Mouse (Mus musculus) limb, embryonic 13.5 days (tissue): ENCODE results near the gene H2-M10.3. TPM values are rescaled to one million over a fixed set of nuclear protein-coding genes. Genes with fewer than 3 reads are reported as not detected.

Experiments used
- polyA plus RNA-seq: library from polyadenylated mRNA; unstranded; fragments of >200 nt; fragmentation: Nextera tagmentation; extraction: Ambion mirVana; gene quantifications from 2 replicates; pipeline ENCODE4 v1.2.1, GENCODE M21; 2015

H2-M10.3 gene
- polyA plus RNA-seq, 1 experiment from 2014 or later = not detected

Other genes starting within 250 kb of the H2-M10.3 start
- gene Gm19684, start 246.7 kb downstream of the H2-M10.3 start, polyA plus RNA-seq = not detected in 2 replicates
- not detected in 2 replicates for gene Gm7030, start 239.0 kb downstream of the H2-M10.3 start, polyA plus RNA-seq
- gene Gm8909, start 199.9 kb downstream of the H2-M10.3 start, polyA plus RNA-seq = not detected in 2 replicates
- gene H2-T3, start 178.1 kb downstream of the H2-M10.3 start, polyA plus RNA-seq = 0.09 TPM in 1 of 2 replicates, not detected in the other
- 92.5 and 96.7 TPM in 2 replicates for gene Rpp21, start 110.3 kb downstream of the H2-M10.3 start, polyA plus RNA-seq
- gene Trim39, start 96.2 kb downstream of the H2-M10.3 start, polyA plus RNA-seq = 22.0 and 23.1 TPM in 2 replicates
- 0.31 TPM in 1 of 2 replicates, not detected in the other for gene H2-M10.2, start 81.9 kb downstream of the H2-M10.3 start, polyA plus RNA-seq
- gene H2-M10.1, start 42.3 kb downstream of the H2-M10.3 start, polyA plus RNA-seq = not detected in 2 replicates
- not detected in 2 replicates for gene H2-M10.4, start 93.9 kb upstream of the H2-M10.3 start, polyA plus RNA-seq
- not detected in 2 replicates for gene H2-M11, start 178.7 kb upstream of the H2-M10.3 start, polyA plus RNA-seq